In genomic region chr9:88240740-88241139, GRCm38 (mm10) we compare ENCODE assay signal across 8 mouse cellular contexts.
DNase-seq lines count a peak whose midpoint lies in the region; ATAC-seq lines count a peak whose summit lies in the region.

No protein-coding gene starts in this region.

- no peak for ATAC-seq in forebrain, embryonic 14.5 days
- no peak for ATAC-seq in hindbrain, embryonic 15.5 days (ENCODE audit: low FRiP score, low read depth)

- intact Hi-C loops in left cerebral cortex, postnatal 25 days (cut with DNase I), result loop anchor here (1.0 to 5.0 kb wide), 3 partner anchors 122 to 306 kb away; no protein-coding TSS in a partner anchor

- H3K27me3 ChIP-seq in forebrain, embryonic 14.5 days (replicated peaks; ENCODE audit: control insufficient read depth, insufficient read depth, low read length), result no peaks in the 10 kb centered on the region
- H3K27me3 ChIP-seq in hindbrain, embryonic 15.5 days, result no peaks in the 10 kb centered on the region
- H3K27me3 ChIP-seq in midbrain, embryonic 10.5 days (ENCODE audit: low read depth, poor library complexity, severe bottlenecking), result no peaks in the 10 kb centered on the region; the same call in 1 of the 2 replicates

- peaks cover 3% of the 10 kb centered on the region; the same call in 1 of the 2 replicates for H3K4me1 ChIP-seq in forebrain, embryonic 14.5 days (ENCODE audit: control insufficient read depth, insufficient read depth, low read length)
- H3K4me1 ChIP-seq in hindbrain, embryonic 15.5 days (replicated peaks), result peaks cover 2% of the 10 kb centered on the region; the same call in 1 of the 2 replicates
- H3K4me1 ChIP-seq in midbrain, embryonic 10.5 days, result peaks cover 11% of the 10 kb centered on the region

- H3K9me3 ChIP-seq in forebrain, embryonic 14.5 days (replicated peaks; ENCODE audit: control insufficient read depth, low read length), result no peaks in the 10 kb centered on the region
- H3K9me3 ChIP-seq in hindbrain, embryonic 15.5 days, result no peaks in the 10 kb centered on the region
- H3K9me3 ChIP-seq in midbrain, embryonic 10.5 days (replicated peaks), result no peaks in the 10 kb centered on the region

- 25% methylated on average over 4 of the region's 4 CpGs for WGBS in forebrain, embryonic 14.5 days
- 38% methylated on average over 4 of the region's 4 CpGs for WGBS in hindbrain, embryonic 15.5 days
- whole genome bisulfite sequencing in midbrain, embryonic 10.5 days, result 40% methylated on average over 4 of the region's 4 CpGs

- no peak overlapping the region for H3K4me3 ChIP-seq in forebrain, embryonic 14.5 days (ENCODE audit: low read depth, low read length)
- H3K4me3 ChIP-seq in hindbrain, embryonic 15.5 days, result no peak overlapping the region
- peak overlapping the region; percentile 53; the same call in 1 of the 2 replicates for H3K4me3 ChIP-seq in midbrain, embryonic 10.5 days

- DNase-seq in ZHBTc4 (ENCODE audit: low read depth, low spot score), result peak; percentile 39
- DNase-seq in forebrain, embryonic 14.5 days (ENCODE audit: low spot score), result no peak
- no peak for DNase-seq in midbrain, embryonic 10.5 days (ENCODE audit: low spot score)
- DNase-seq in thymus, postnatal 4 days, result no peak
- no peak for DNase-seq in frontal cortex, postnatal 10 days (ENCODE audit: low spot score in 2 of 2)
- DNase-seq in cerebellum, postnatal 4 days (ENCODE audit: low spot score in 2 of 2), result no peak
- DNase-seq in left cerebral cortex, postnatal 25 days (ENCODE audit: low spot score in 2 of 2), result no peak

- no peaks in the 10 kb centered on the region for H3K36me3 ChIP-seq in forebrain, embryonic 14.5 days (ENCODE audit: control insufficient read depth, insufficient read depth, low read length)
- H3K36me3 ChIP-seq in hindbrain, embryonic 15.5 days, result no peaks in the 10 kb centered on the region
- no peaks in the 10 kb centered on the region for H3K36me3 ChIP-seq in midbrain, embryonic 10.5 days

- no peak overlapping the region for H3K27ac ChIP-seq in forebrain, embryonic 14.5 days (ENCODE audit: low read depth, low read length)
- no peak overlapping the region for H3K27ac ChIP-seq in hindbrain, embryonic 15.5 days (replicated peaks)
- H3K27ac ChIP-seq in midbrain, embryonic 10.5 days (replicated peaks), result peak overlapping the region; percentile 55; the same call in 1 of the 2 replicates

- H3K9ac ChIP-seq in forebrain, embryonic 14.5 days (ENCODE audit: low read length), result peak overlapping the region; percentile 38; the same call in 1 of the 2 replicates
- no peak overlapping the region for H3K9ac ChIP-seq in hindbrain, embryonic 15.5 days

- peak overlapping the region; percentile 50 for H3K4me2 ChIP-seq in forebrain, embryonic 14.5 days (ENCODE audit: low read length)
- H3K4me2 ChIP-seq in hindbrain, embryonic 15.5 days, result peak overlapping the region; percentile 55
